Comparison of ENCODE assay signal across 10 mouse cellular contexts in the genomic region with DNA sequence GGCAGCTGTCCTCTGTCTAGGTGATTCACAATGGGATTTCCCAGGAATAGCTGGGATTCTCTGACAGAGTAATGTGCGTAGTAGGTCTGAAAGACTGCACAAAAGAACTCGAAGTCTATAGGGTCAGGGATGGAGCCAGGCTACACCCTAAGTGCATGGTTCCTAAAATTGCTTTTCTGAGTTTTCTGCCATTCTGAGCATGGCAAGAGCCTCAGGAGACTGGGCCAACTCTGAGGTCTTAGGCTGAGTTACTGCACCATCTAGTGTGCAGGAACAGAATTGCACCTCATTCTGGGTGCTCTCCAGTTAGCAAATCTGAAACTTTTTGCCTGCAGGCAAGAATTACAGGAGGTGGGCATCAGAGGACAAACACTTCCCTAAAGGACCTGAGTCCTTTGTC. TPM values are rescaled to one million over a fixed set of nuclear protein-coding genes. Genes with fewer than 3 reads are reported as not detected.
A peak's percentile ranks its signal among the peaks of the same experiment; 100 is the strongest.
DNase-seq lines count a peak whose midpoint lies in the region; ATAC-seq lines count a peak whose summit lies in the region.
"Had no signal": no experiment of that assay in that cellular context is flagged by ENCODE, and none has a peak within 500 bp of the region (broad histone marks: within the 10 kb centered on the region; RNA-seq: fewer than 3 reads in every experiment).

No protein-coding gene starts in this region.

- no peaks in the 10 kb centered on the region for H3K36me3 ChIP-seq in liver, embryonic 12.5 days
- H3K36me3 ChIP-seq in midbrain, embryonic 14.5 days (ENCODE audit: control insufficient read depth, insufficient read depth, low read length): no peaks in the 10 kb centered on the region
- H3K36me3 ChIP-seq: lung, embryonic 15.5 days had no signal

- H3K4me1 ChIP-seq in liver, embryonic 12.5 days: no peaks in the 10 kb centered on the region
- H3K4me1 ChIP-seq in midbrain, embryonic 14.5 days (ENCODE audit: control insufficient read depth, insufficient read depth, low read length): no peaks in the 10 kb centered on the region
- H3K4me1 ChIP-seq: lung, embryonic 15.5 days had no signal

- ATAC-seq in CD4-positive, CD25-positive, alpha-beta regulatory T cell, adult 4 months: no peak
- ATAC-seq in liver, embryonic 12.5 days: no peak
- no peak for ATAC-seq in midbrain, embryonic 14.5 days (ENCODE audit: low FRiP score, low TSS enrichment)

- 30% methylated on average over 2 of the region's 2 CpGs for WGBS in liver, embryonic 12.5 days (ENCODE audit: insufficient replicate concordance)
- WGBS in midbrain, embryonic 14.5 days: 39% methylated on average over 2 of the region's 2 CpGs

- peak; percentile 37 for DNase-seq in CD4-positive, CD25-positive, alpha-beta regulatory T cell, adult 2 months (ENCODE audit: low read depth, low spot score)
- DNase-seq in liver: peak; percentile 6
- DNase-seq in embryo, embryonic 11 days: peak; percentile 62
- DNase-seq in layer of hippocampus, postnatal 14 days (ENCODE audit: low spot score in 2 of 2): peak; percentile 4 to 10
- DNase-seq in midbrain, embryonic 14.5 days: peak; percentile 80
- no peak for DNase-seq in T-cell, adult 2 months (ENCODE audit: low spot score)

- no peak overlapping the region for H3K27ac ChIP-seq in liver, embryonic 12.5 days
- H3K27ac ChIP-seq in midbrain, embryonic 14.5 days (replicated peaks; ENCODE audit: low read depth, low read length): no peak overlapping the region
- H3K27ac ChIP-seq: lung, embryonic 15.5 days had no signal

- H3K27me3 ChIP-seq in liver, embryonic 12.5 days (replicated peaks): no peaks in the 10 kb centered on the region
- H3K27me3 ChIP-seq in midbrain, embryonic 14.5 days (ENCODE audit: control insufficient read depth, insufficient read depth, low read length): no peaks in the 10 kb centered on the region
- H3K27me3 ChIP-seq: lung, embryonic 15.5 days had no signal

- no peak overlapping the region for H3K9ac ChIP-seq in liver, embryonic 12.5 days
- H3K9ac ChIP-seq in midbrain, embryonic 14.5 days (replicated peaks; ENCODE audit: low read length): no peak overlapping the region
- H3K9ac ChIP-seq: lung, embryonic 15.5 days had no signal

- H3K4me3 ChIP-seq in liver, embryonic 12.5 days: no peak overlapping the region
- no peak overlapping the region for H3K4me3 ChIP-seq in midbrain, embryonic 14.5 days (replicated peaks; ENCODE audit: low read depth, low read length)
- H3K4me3 ChIP-seq: lung, embryonic 15.5 days had no signal

- H3K4me2 ChIP-seq in liver, embryonic 12.5 days: no peak overlapping the region
- H3K4me2 ChIP-seq in midbrain, embryonic 14.5 days (ENCODE audit: low read length): no peak overlapping the region
- H3K4me2 ChIP-seq: lung, embryonic 15.5 days had no signal

- no peaks in the 10 kb centered on the region for H3K9me3 ChIP-seq in liver, embryonic 12.5 days (replicated peaks)
- H3K9me3 ChIP-seq in midbrain, embryonic 14.5 days (ENCODE audit: control insufficient read depth, low read length): no peaks in the 10 kb centered on the region
- H3K9me3 ChIP-seq: lung, embryonic 15.5 days had no signal

RNA-seq across cellular contexts. Expression of gene Psg20, which starts 6.2 kb away (rescaled TPM):
- not detected for polyA plus RNA-seq in CD4-positive, CD25-positive, alpha-beta regulatory T cell, adult 4 months (2017; shearing (Covaris generic))
- not detected in 2 replicates for polyA plus RNA-seq in liver, embryonic 12.5 days (2016; fragmentation: Nextera tagmentation; extraction: Ambion mirVana)
- not detected for total RNA-seq in layer of hippocampus, postnatal 14 days (2021)
- polyA plus RNA-seq in midbrain, embryonic 14.5 days (2014; fragmentation: Nextera tagmentation; extraction: Ambion mirVana): not detected in 2 replicates
- polyA plus RNA-seq: lung, embryonic 15.5 days; testis, adult 2 months had no signal

RNA-seq across cellular contexts. Expression of gene Psg21, which starts 23.2 kb away (rescaled TPM):
- not detected for polyA plus RNA-seq in CD4-positive, CD25-positive, alpha-beta regulatory T cell, adult 4 months (2017; shearing (Covaris generic))
- polyA plus RNA-seq in liver, embryonic 12.5 days (2016; fragmentation: Nextera tagmentation; extraction: Ambion mirVana): not detected in 2 replicates
- total RNA-seq in layer of hippocampus, postnatal 14 days (2021): not detected
- polyA plus RNA-seq in midbrain, embryonic 14.5 days (2014; fragmentation: Nextera tagmentation; extraction: Ambion mirVana): not detected in 2 replicates
- polyA plus RNA-seq: lung, embryonic 15.5 days; testis, adult 2 months had no signal

RNA-seq across cellular contexts. Expression of gene Psg22, which starts 38.1 kb away (rescaled TPM):
- not detected for polyA plus RNA-seq in CD4-positive, CD25-positive, alpha-beta regulatory T cell, adult 4 months (2017; shearing (Covaris generic))
- polyA plus RNA-seq in liver, embryonic 12.5 days (2016; fragmentation: Nextera tagmentation; extraction: Ambion mirVana): 0.06 TPM in 1 of 2 replicates, not detected in the other
- total RNA-seq in layer of hippocampus, postnatal 14 days (2021): not detected
- not detected in 2 replicates for polyA plus RNA-seq in midbrain, embryonic 14.5 days (2014; fragmentation: Nextera tagmentation; extraction: Ambion mirVana)
- polyA plus RNA-seq: lung, embryonic 15.5 days had no signal
